Mouse (Mus musculus) cerebellum, adult 2 months (tissue): Measurements from ENCODE around the gene Zfp644.

ENCODE experiments used
- CTCF ChIP-seq: fragments of 200-500 bp; IDR thresholded peaks from 2 replicates; pipeline ENCODE4 v1.5.1; 2011; ENCODE audit warnings: low read depth, mild to moderate bottlenecking, control low read depth, low read length, moderate library complexity, borderline replicate concordance; ENCODE audit not compliant: insufficient read depth
- POLR2A ChIP-seq: fragments of 200-500 bp; IDR thresholded peaks from 2 replicates; pipeline ENCODE4 v1.6.1; 2011; ENCODE audit warnings: low read length, control low read depth, borderline replicate concordance; ENCODE audit not compliant: insufficient read depth

DNA sequence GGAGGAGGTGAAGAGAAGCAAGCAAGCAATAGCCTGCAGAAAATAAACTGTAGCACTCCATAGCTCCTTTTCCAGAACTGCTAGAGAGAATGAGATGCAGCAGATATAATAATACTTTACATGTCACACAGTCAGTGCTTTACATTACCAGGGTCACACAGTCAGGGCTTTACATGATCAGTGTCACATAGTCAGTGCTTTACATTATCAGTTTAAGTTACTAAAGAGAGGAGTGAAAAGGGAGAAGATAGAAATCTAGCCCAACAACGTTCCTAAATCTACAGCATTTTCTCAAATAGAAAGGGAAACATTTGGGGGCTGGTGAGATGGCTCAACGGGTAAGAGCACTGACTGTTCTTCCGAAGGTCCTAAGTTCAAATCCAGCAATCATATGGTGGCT, 26.4 kb upstream of the Zfp644 start:
- TF ChIP-seq CTCF (no peak), POLR2A (no peak)
